Mouse (Mus musculus): ENCODE data around the gene Cd4. TPM values are rescaled to one million over a fixed set of nuclear protein-coding genes. Genes with fewer than 3 reads are reported as not detected.

Cd4 gene
- 0.09 and 0.14 TPM in 2 replicates for polyA plus RNA-seq (2012; rRNA removed)

GRCm38 (mm10) chr6:124887986-124888385, at the start of gene Cd4:
TSS of gene Cd4 (minus strand) at chr6:124888221.
- no peak for DNase-seq (ENCODE audit: low read depth)
- TF ChIP-seq CTCF (IDR thresholded peaks at IDR 0.05; ENCODE audit: borderline replicate concordance, extremely low read depth, insufficient read depth, insufficient read length) (no peak), POLR2A (IDR thresholded peaks at IDR 0.05; ENCODE audit: borderline replicate concordance, extremely low read depth, insufficient read depth, insufficient read length, poor library complexity, severe bottlenecking) (no peak)

GRCm38 (mm10) chr6:124937493-124937892, 49.5 kb upstream of the Cd4 start:
- TF ChIP-seq POLR2A (IDR thresholded peaks at IDR 0.05; ENCODE audit: borderline replicate concordance, extremely low read depth, insufficient read depth, insufficient read length, poor library complexity, severe bottlenecking) (no peak), CTCF (IDR thresholded peaks at IDR 0.05; ENCODE audit: borderline replicate concordance, extremely low read depth, insufficient read depth, insufficient read length) (no peak)
- no peak for DNase-seq (ENCODE audit: low read depth)

GRCm38 (mm10) chr6:124936681-124937080, 48.7 kb upstream of the Cd4 start:
- no peak for DNase-seq (ENCODE audit: low read depth)
- TF ChIP-seq CTCF (IDR thresholded peaks at IDR 0.05; ENCODE audit: borderline replicate concordance, extremely low read depth, insufficient read depth, insufficient read length) (no peak), POLR2A (IDR thresholded peaks at IDR 0.05; ENCODE audit: borderline replicate concordance, extremely low read depth, insufficient read depth, insufficient read length, poor library complexity, severe bottlenecking) (no peak)

GRCm38 (mm10) chr6:124934670-124935069, 46.6 kb upstream of the Cd4 start:
- no peak for DNase-seq (ENCODE audit: low read depth)
- no peak for TF ChIP-seq CTCF (IDR thresholded peaks at IDR 0.05; ENCODE audit: borderline replicate concordance, extremely low read depth, insufficient read depth, insufficient read length)
- no peak for TF ChIP-seq POLR2A (IDR thresholded peaks at IDR 0.05; ENCODE audit: borderline replicate concordance, extremely low read depth, insufficient read depth, insufficient read length, poor library complexity, severe bottlenecking)

GRCm38 (mm10) chr6:124933127-124933526, 45.1 kb upstream of the Cd4 start:
- no peak for DNase-seq (ENCODE audit: low read depth)

GRCm38 (mm10) chr6:124932314-124932695, 44.3 kb upstream of the Cd4 start:
- DNase-seq (ENCODE audit: low read depth) = no peak
- TF ChIP-seq CTCF (IDR thresholded peaks at IDR 0.05; ENCODE audit: borderline replicate concordance, extremely low read depth, insufficient read depth, insufficient read length) (no peak), POLR2A (IDR thresholded peaks at IDR 0.05; ENCODE audit: borderline replicate concordance, extremely low read depth, insufficient read depth, insufficient read length, poor library complexity, severe bottlenecking) (no peak)

More at GRCm38 (mm10) chr6:124933127-124933526, 45.1 kb upstream of the Cd4 start:
- TF ChIP-seq POLR2A (IDR thresholded peaks at IDR 0.05; ENCODE audit: borderline replicate concordance, extremely low read depth, insufficient read depth, insufficient read length, poor library complexity, severe bottlenecking) (no peak), CTCF (IDR thresholded peaks at IDR 0.05; ENCODE audit: borderline replicate concordance, extremely low read depth, insufficient read depth, insufficient read length) (no peak)

- DNase-seq (ENCODE audit: low read depth) = peak; percentile 68
- TF ChIP-seq POLR2A (IDR thresholded peaks at IDR 0.05; ENCODE audit: borderline replicate concordance, extremely low read depth, insufficient read depth, insufficient read length, poor library complexity, severe bottlenecking) (no peak), CTCF (IDR thresholded peaks at IDR 0.05; ENCODE audit: borderline replicate concordance, extremely low read depth, insufficient read depth, insufficient read length) (peak; percentile 31; the same call in 1 of the 2 replicates)
Measured at GRCm38 (mm10) chr6:124931525-124932313, 43.7 kb upstream of the Cd4 start.

GRCm38 (mm10) chr6:124930754-124931524, 42.9 kb upstream of the Cd4 start, which contains the start of gene Mlf2:
TSS of gene Mlf2 (plus strand) at chr6:124931386.
- DNase-seq (ENCODE audit: low read depth) = peak; percentile 99
- TF ChIP-seq POLR2A (IDR thresholded peaks at IDR 0.05; ENCODE audit: borderline replicate concordance, extremely low read depth, insufficient read depth, insufficient read length, poor library complexity, severe bottlenecking) (peak; percentile 88), CTCF (IDR thresholded peaks at IDR 0.05; ENCODE audit: borderline replicate concordance, extremely low read depth, insufficient read depth, insufficient read length) (peak; percentile 100)

GRCm38 (mm10) chr6:124930231-124930630, 42.2 kb upstream of the Cd4 start:
- TF ChIP-seq CTCF (IDR thresholded peaks at IDR 0.05; ENCODE audit: borderline replicate concordance, extremely low read depth, insufficient read depth, insufficient read length) = no peak
- no peak for TF ChIP-seq POLR2A (IDR thresholded peaks at IDR 0.05; ENCODE audit: borderline replicate concordance, extremely low read depth, insufficient read depth, insufficient read length, poor library complexity, severe bottlenecking)
- no peak for DNase-seq (ENCODE audit: low read depth)

- no peak for TF ChIP-seq POLR2A (IDR thresholded peaks at IDR 0.05; ENCODE audit: borderline replicate concordance, extremely low read depth, insufficient read depth, insufficient read length, poor library complexity, severe bottlenecking)
- no peak for TF ChIP-seq CTCF (IDR thresholded peaks at IDR 0.05; ENCODE audit: borderline replicate concordance, extremely low read depth, insufficient read depth, insufficient read length)
- peak; percentile 59 for DNase-seq (ENCODE audit: low read depth)
Measured at GRCm38 (mm10) chr6:124925941-124926340, 37.9 kb upstream of the Cd4 start.

GRCm38 (mm10) chr6:124925173-124925793, 37.3 kb upstream of the Cd4 start:
- TF ChIP-seq POLR2A (IDR thresholded peaks at IDR 0.05; ENCODE audit: borderline replicate concordance, extremely low read depth, insufficient read depth, insufficient read length, poor library complexity, severe bottlenecking) (no peak), CTCF (IDR thresholded peaks at IDR 0.05; ENCODE audit: borderline replicate concordance, extremely low read depth, insufficient read depth, insufficient read length) (no peak)
- no peak for DNase-seq (ENCODE audit: low read depth)

Data from brain, embryonic 14.5 days (tissue).